In genomic region chr3:87556109-87556531, GRCm38 (mm10) we compare ENCODE assay signal across 19 mouse cellular contexts. TPM values are rescaled to one million over a fixed set of nuclear protein-coding genes. Genes with fewer than 3 reads are reported as not detected.
A peak's percentile ranks its signal among the peaks of the same experiment; 100 is the strongest.
DNase-seq lines count a peak whose midpoint lies in the region; ATAC-seq lines count a peak whose summit lies in the region.
"Had no signal": no experiment of that assay in that cellular context is flagged by ENCODE, and none has a peak within 500 bp of the region (broad histone marks: within the 10 kb centered on the region; RNA-seq: fewer than 3 reads in every experiment).

No protein-coding gene starts in this region.

- no peaks in the 10 kb centered on the region for H3K9me3 ChIP-seq in stomach, embryonic 16.5 days (replicated peaks; ENCODE audit: control insufficient read depth, low read length)
- H3K9me3 ChIP-seq: embryonic facial prominence, embryonic 12.5 days; limb, embryonic 15.5 days had no signal

- no peak overlapping the region for H3K4me3 ChIP-seq in stomach, embryonic 16.5 days (replicated peaks; ENCODE audit: low read length)
- H3K4me3 ChIP-seq: embryonic facial prominence, embryonic 12.5 days; limb, embryonic 15.5 days had no signal

- no peak overlapping the region for H3K9ac ChIP-seq in stomach, embryonic 16.5 days (ENCODE audit: low read length)
- H3K9ac ChIP-seq: embryonic facial prominence, embryonic 12.5 days; limb, embryonic 15.5 days had no signal

- H3K4me1 ChIP-seq in stomach, embryonic 16.5 days (ENCODE audit: control insufficient read depth, insufficient read depth, low read length): no peaks in the 10 kb centered on the region
- H3K4me1 ChIP-seq: embryonic facial prominence, embryonic 12.5 days; limb, embryonic 15.5 days had no signal

- peak overlapping the region; percentile 38 for H3K27ac ChIP-seq in stomach, embryonic 16.5 days (ENCODE audit: low read length)
- H3K27ac ChIP-seq: embryonic facial prominence, embryonic 12.5 days; limb, embryonic 15.5 days had no signal

- H3K27me3 ChIP-seq in stomach, embryonic 16.5 days (ENCODE audit: control insufficient read depth, insufficient read depth, low read length): no peaks in the 10 kb centered on the region
- H3K27me3 ChIP-seq: Patski had no signal

- DNase-seq in frontal cortex, postnatal 36 days (ENCODE audit: low spot score in 2 of 2): peak; percentile 58 to 60
- DNase-seq in frontal cortex, postnatal 10 days (ENCODE audit: low spot score in 2 of 2): no peak
- peak; percentile 48 to 63 for DNase-seq in layer of hippocampus, adult 18-20 months (ENCODE audit: low spot score in 2 of 2)
- no peak for DNase-seq in layer of hippocampus, adult 11-12 months (ENCODE audit: low spot score)
- DNase-seq in right cerebral cortex, postnatal 25 days: peak; percentile 41
- DNase-seq in right cerebral cortex, postnatal 10 days (ENCODE audit: low spot score in 2 of 2): no peak
- no peak for DNase-seq in cerebellum, postnatal 36 days
- DNase-seq: cerebellum, postnatal 25 days; kidney, adult 9 months; kidney, postnatal 4 days; lung, adult 18-20 months; lung, postnatal 4 days; retina, postnatal 1 day had no signal

- no peaks in the 10 kb centered on the region for H3K36me3 ChIP-seq in stomach, embryonic 16.5 days (ENCODE audit: control insufficient read depth, insufficient read depth, low read length)
- H3K36me3 ChIP-seq: embryonic facial prominence, embryonic 12.5 days; limb, embryonic 15.5 days had no signal

- H3K4me2 ChIP-seq in stomach, embryonic 16.5 days (ENCODE audit: low read depth, low read length): no peak overlapping the region
- H3K4me2 ChIP-seq: embryonic facial prominence, embryonic 12.5 days; limb, embryonic 15.5 days; midbrain, embryonic 11.5 days had no signal

- no peak for ATAC-seq in stomach, embryonic 16.5 days (ENCODE audit: insufficient read depth, low FRiP score)
- ATAC-seq: hindbrain, embryonic 16.5 days; Patski had no signal

- WGBS in stomach, embryonic 16.5 days: 57% methylated on average over 3 of the region's 3 CpGs

RNA-seq across cellular contexts. Expression of gene Etv3, which starts 30.9 kb away (rescaled TPM):
- total RNA-seq in layer of hippocampus, adult 18-20 months (2021): 10 to 100 TPM; 25.1 to 25.8 TPM
- polyA plus RNA-seq in stomach, embryonic 16.5 days (2015; fragmentation: Nextera tagmentation; extraction: Ambion mirVana): 14.4 and 17.1 TPM in 2 replicates

Comparison
In these comparisons a context has a peak if more than half of its experiments do, and no peak if none do; other contexts are left out.
1. DNase-seq: peak in frontal cortex, postnatal 36 days (2 of 2), layer of hippocampus, adult 18-20 months (2 of 2) and right cerebral cortex, postnatal 25 days (single experiment); none in frontal cortex, postnatal 10 days (0 of 2), layer of hippocampus, adult 11-12 months (single experiment), right cerebral cortex, postnatal 10 days (0 of 2) and cerebellum, postnatal 36 days (0 of 2).